Mouse (Mus musculus) WW6 (cell line): ENCODE data around the gene Mup12.
"Not testable (repeated sequence)": the region's sequence is repeated elsewhere in the genome, so short reads cannot be mapped to it uniquely, and the experiment has no call there.

Experiments used
- DNase-seq: peaks from one replicate; pipeline ENCODE4 v3.0.0-alpha.2; 2013; ENCODE audit warnings: low read depth, low spot score

The Mup12 gene

GRCm38 (mm10) chr4:60741226-60741625, at the start of gene Mup12:
Gene Mup12 (minus strand): TSS chr4:60741326.
- not testable (repeated sequence) for DNase-seq
